Mouse (Mus musculus): Measurements from ENCODE around the gene Aldh16a1. TPM values are rescaled to one million over a fixed set of nuclear protein-coding genes. Genes with fewer than 3 reads are reported as not detected.

Aldh16a1 gene
- polyA plus RNA-seq, 1 experiment from 2014 or later: 49.3 TPM

- Histone ChIP-seq H3K9ac (peak within 1 kb of the TSS; percentile 46), H3K4me2 (peak within 1 kb of the TSS; percentile 63), H3K9me3 (no peaks in the 10 kb centered on the region), H3K4me1 (peaks cover 14% of the 10 kb centered on the region; the same call in 1 of the 2 replicates), H3K4me3 (replicated peaks) (peak within 1 kb of the TSS; percentile 55), H3K27ac (peak within 1 kb of the TSS; percentile 86), H3K36me3 (peaks cover 7% of the 10 kb centered on the region; the same call in 1 of the 2 replicates), H3K27me3 (replicated peaks) (no peaks in the 10 kb centered on the region)
- WGBS: under 1% methylated on average over 16 of the region's 16 CpGs
- peak; percentile 90 for ATAC-seq (ENCODE audit: insufficient read depth, low FRiP score, low read depth)
Observed at GRCm38 (mm10) chr7:45092048-45092447, 62.3 kb downstream of the Aldh16a1 start, which contains the start of gene Rcn3. Rcn3 (minus strand) TSS chr7:45092221.

- Histone ChIP-seq H3K4me2 (peak overlapping the region; percentile 63), H3K9ac (peak overlapping the region; percentile 46), H3K4me1 (peaks cover 14% of the 10 kb centered on the region; the same call in 1 of the 2 replicates), H3K4me3 (replicated peaks) (peak overlapping the region; percentile 55), H3K27me3 (replicated peaks) (no peaks in the 10 kb centered on the region), H3K36me3 (peaks cover 15% of the 10 kb centered on the region; the same call in 1 of the 2 replicates), H3K9me3 (no peaks in the 10 kb centered on the region), H3K27ac (peak overlapping the region; percentile 86)
- 0 out of 2 replicates have a peak, but pooled peaks have one; percentile 19 for ATAC-seq (ENCODE audit: insufficient read depth, low FRiP score, low read depth)
- 9% methylated on average over 35 of the region's 35 CpGs for WGBS
Observed at GRCm38 (mm10) chr7:45091001-45091990, 63.1 kb downstream of the Aldh16a1 start.

MicroRNAs within 50 kb of the gene (microRNA counts, 519-probe panel; counts per million panel counts)
- 2,576 counts per million, percentile 61 among the panel's probes with 10 or more counts for microRNA mmu-miR-150

Small RNA genes within 50 kb of the gene (microRNA-seq; reads per million reads assigned to microRNA genes)
- gene Mir150: 20.5 reads per million, percentile 32 among the genes with 10 or more reads in this experiment
- gene Mir5121: 9.5 reads per million, percentile 24 among the genes with 10 or more reads in this experiment
- not detected for gene Mir7055

Other genes starting within 250 kb of the Aldh16a1 start
- gene Ap2a1, start 225.1 kb downstream of the Aldh16a1 start, polyA plus RNA-seq (2015; fragmentation: Nextera tagmentation; extraction: Ambion mirVana): 61.5 and 61.6 TPM in 2 replicates
- gene Tsks, start 211.4 kb downstream of the Aldh16a1 start, polyA plus RNA-seq (2015; fragmentation: Nextera tagmentation; extraction: Ambion mirVana): 0.09 and 0.14 TPM in 2 replicates
- gene Cpt1c, start 179.7 kb downstream of the Aldh16a1 start, polyA plus RNA-seq (2015; fragmentation: Nextera tagmentation; extraction: Ambion mirVana): 19.3 and 19.4 TPM in 2 replicates
- 396 and 430 TPM in 2 replicates for gene Prmt1, start 168.0 kb downstream of the Aldh16a1 start, polyA plus RNA-seq (2015; fragmentation: Nextera tagmentation; extraction: Ambion mirVana)
- gene Irf3, start 156.9 kb downstream of the Aldh16a1 start, polyA plus RNA-seq (2015; fragmentation: Nextera tagmentation; extraction: Ambion mirVana): 89.5 and 94.4 TPM in 2 replicates
- gene Bcl2l12, start 155.9 kb downstream of the Aldh16a1 start, polyA plus RNA-seq (2015; fragmentation: Nextera tagmentation; extraction: Ambion mirVana): 47.3 and 47.7 TPM in 2 replicates
- gene Scaf1, start 138.2 kb downstream of the Aldh16a1 start, polyA plus RNA-seq (2015; fragmentation: Nextera tagmentation; extraction: Ambion mirVana): 32.4 and 39.3 TPM in 2 replicates
- 58.0 and 59.8 TPM in 2 replicates for gene Rras, start 136.6 kb downstream of the Aldh16a1 start, polyA plus RNA-seq (2015; fragmentation: Nextera tagmentation; extraction: Ambion mirVana)
- gene Prr12, start 101.7 kb downstream of the Aldh16a1 start, polyA plus RNA-seq (2015; fragmentation: Nextera tagmentation; extraction: Ambion mirVana): 9.1 and 9.6 TPM in 2 replicates
- gene Nosip, start 92.2 kb downstream of the Aldh16a1 start, polyA plus RNA-seq (2015; fragmentation: Nextera tagmentation; extraction: Ambion mirVana): 52.8 and 55.5 TPM in 2 replicates
- 20.5 and 24.7 TPM in 2 replicates for gene Prrg2, start 91.9 kb downstream of the Aldh16a1 start, polyA plus RNA-seq (2015; fragmentation: Nextera tagmentation; extraction: Ambion mirVana)
- gene Rcn3, start 62.4 kb downstream of the Aldh16a1 start, polyA plus RNA-seq (2015; fragmentation: Nextera tagmentation; extraction: Ambion mirVana): 320 and 325 TPM in 2 replicates
- gene Fcgrt, start 50.7 kb downstream of the Aldh16a1 start, polyA plus RNA-seq (2015; fragmentation: Nextera tagmentation; extraction: Ambion mirVana): 92.1 and 94.1 TPM in 2 replicates
- gene Rps11, start 30.1 kb downstream of the Aldh16a1 start, polyA plus RNA-seq (2015; fragmentation: Nextera tagmentation; extraction: Ambion mirVana): 1,420 and 1,462 TPM in 2 replicates
- gene Rpl13a, start 25.8 kb downstream of the Aldh16a1 start, polyA plus RNA-seq (2015; fragmentation: Nextera tagmentation; extraction: Ambion mirVana): 1,296 and 1,308 TPM in 2 replicates
- 0.42 TPM in 1 of 2 replicates, not detected in the other for gene Gm45713, start 18.4 kb downstream of the Aldh16a1 start, polyA plus RNA-seq (2015; fragmentation: Nextera tagmentation; extraction: Ambion mirVana)
- gene Flt3l, start 18.2 kb downstream of the Aldh16a1 start, polyA plus RNA-seq (2015; fragmentation: Nextera tagmentation; extraction: Ambion mirVana): 2.2 and 2.5 TPM in 2 replicates
- gene Pih1d1, start 281 bp downstream of the Aldh16a1 start, polyA plus RNA-seq (2015; fragmentation: Nextera tagmentation; extraction: Ambion mirVana): 80.3 and 90.0 TPM in 2 replicates
- 0.13 TPM in 1 of 2 replicates, not detected in the other for gene Slc17a7, start 9.4 kb upstream of the Aldh16a1 start, polyA plus RNA-seq (2015; fragmentation: Nextera tagmentation; extraction: Ambion mirVana)
- not detected in 2 replicates for gene Gfy, start 25.0 kb upstream of the Aldh16a1 start, polyA plus RNA-seq (2015; fragmentation: Nextera tagmentation; extraction: Ambion mirVana)
- not detected in 2 replicates for gene Pth2, start 26.4 kb upstream of the Aldh16a1 start, polyA plus RNA-seq (2015; fragmentation: Nextera tagmentation; extraction: Ambion mirVana)
- 0.55 and 0.64 TPM in 2 replicates for gene Ccdc155, start 50.3 kb upstream of the Aldh16a1 start, polyA plus RNA-seq (2015; fragmentation: Nextera tagmentation; extraction: Ambion mirVana)
- 1.1 and 1.4 TPM in 2 replicates for gene Dkkl1, start 57.6 kb upstream of the Aldh16a1 start, polyA plus RNA-seq (2015; fragmentation: Nextera tagmentation; extraction: Ambion mirVana)
- 123 and 141 TPM in 2 replicates for gene Tead2, start 61.2 kb upstream of the Aldh16a1 start, polyA plus RNA-seq (2015; fragmentation: Nextera tagmentation; extraction: Ambion mirVana)
- 4.2 and 7.1 TPM in 2 replicates for gene Cd37, start 84.5 kb upstream of the Aldh16a1 start, polyA plus RNA-seq (2015; fragmentation: Nextera tagmentation; extraction: Ambion mirVana)
- gene Slc6a16, start 86.5 kb upstream of the Aldh16a1 start, polyA plus RNA-seq (2015; fragmentation: Nextera tagmentation; extraction: Ambion mirVana): not detected in 2 replicates
- not detected in 2 replicates for gene Slc6a21, start 122.9 kb upstream of the Aldh16a1 start, polyA plus RNA-seq (2015; fragmentation: Nextera tagmentation; extraction: Ambion mirVana)
- gene Trpm4, start 179.2 kb upstream of the Aldh16a1 start, polyA plus RNA-seq (2015; fragmentation: Nextera tagmentation; extraction: Ambion mirVana): 23.9 and 26.9 TPM in 2 replicates
- 1.4 and 1.5 TPM in 2 replicates for gene Hrc, start 180.7 kb upstream of the Aldh16a1 start, polyA plus RNA-seq (2015; fragmentation: Nextera tagmentation; extraction: Ambion mirVana)
- gene Ppfia3, start 212.4 kb upstream of the Aldh16a1 start, polyA plus RNA-seq (2015; fragmentation: Nextera tagmentation; extraction: Ambion mirVana): 4.8 and 5.6 TPM in 2 replicates
- 3.5 and 4.0 TPM in 2 replicates for gene Lin7b, start 216.0 kb upstream of the Aldh16a1 start, polyA plus RNA-seq (2015; fragmentation: Nextera tagmentation; extraction: Ambion mirVana)
- 225 and 247 TPM in 2 replicates for gene Snrnp70, start 241.2 kb upstream of the Aldh16a1 start, polyA plus RNA-seq (2015; fragmentation: Nextera tagmentation; extraction: Ambion mirVana)